Mouse (Mus musculus) ES-Bruce4 (cell line): Measurements from ENCODE around the gene Eloa.

Source experiments
- CTCF ChIP-seq: IDR thresholded peaks from one replicate; pipeline ENCODE4 v1.8.1; 2011; ENCODE audit warnings: low read depth, low read length
- EP300 ChIP-seq: IDR thresholded peaks from 2 replicates; pipeline ENCODE4 v1.6.1; 2011; ENCODE audit warnings: low read depth, low read length; ENCODE audit not compliant: insufficient read depth
- POLR2A ChIP-seq: IDR thresholded peaks from one replicate; pipeline ENCODE4 v1.8.1; 2011; ENCODE audit warnings: low read length; ENCODE audit not compliant: insufficient read depth

DNA sequence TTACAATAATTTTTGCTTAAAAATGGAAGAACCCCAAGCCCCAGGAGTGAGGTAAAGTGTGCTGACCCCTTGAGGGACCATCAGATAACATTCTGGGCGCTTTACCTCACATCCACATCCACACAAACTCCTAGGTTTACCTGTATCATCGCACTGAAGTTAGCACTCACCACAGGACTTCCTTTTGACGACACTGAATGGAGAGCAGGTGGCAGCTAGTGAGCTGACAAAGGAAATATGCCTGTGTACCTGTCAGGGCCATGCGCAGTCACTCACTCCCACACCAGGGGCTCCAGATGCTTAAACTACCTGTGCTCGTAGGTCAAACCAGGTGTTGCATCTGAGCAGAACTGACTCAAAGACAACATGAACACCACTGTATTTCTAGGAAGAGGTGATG lies 23.5 kb upstream of the Eloa start:
- TF ChIP-seq CTCF = no peak
- no peak for TF ChIP-seq EP300
- TF ChIP-seq POLR2A = no peak
